Mouse (Mus musculus) gonadal fat pad, adult 2 months (tissue): ENCODE measurements around the gene Rab3d. TPM values are rescaled to one million over a fixed set of nuclear protein-coding genes. Genes with fewer than 3 reads are reported as not detected.

Source experiments
- DNase-seq: peaks from one replicate; pipeline ENCODE4 v3.0.0-alpha.2; 2012; ENCODE audit warnings: low read depth
- polyA plus RNA-seq: library from polyadenylated mRNA; depleted of rRNA; stranded (reverse); fragments of >200 nt; gene quantifications from 2 replicates; pipeline ENCODE4 v1.2.3, GENCODE M21; 2012; rRNA removed

The Rab3d gene
- polyA plus RNA-seq = 99.0 and 149 TPM in 2 replicates

DNA sequence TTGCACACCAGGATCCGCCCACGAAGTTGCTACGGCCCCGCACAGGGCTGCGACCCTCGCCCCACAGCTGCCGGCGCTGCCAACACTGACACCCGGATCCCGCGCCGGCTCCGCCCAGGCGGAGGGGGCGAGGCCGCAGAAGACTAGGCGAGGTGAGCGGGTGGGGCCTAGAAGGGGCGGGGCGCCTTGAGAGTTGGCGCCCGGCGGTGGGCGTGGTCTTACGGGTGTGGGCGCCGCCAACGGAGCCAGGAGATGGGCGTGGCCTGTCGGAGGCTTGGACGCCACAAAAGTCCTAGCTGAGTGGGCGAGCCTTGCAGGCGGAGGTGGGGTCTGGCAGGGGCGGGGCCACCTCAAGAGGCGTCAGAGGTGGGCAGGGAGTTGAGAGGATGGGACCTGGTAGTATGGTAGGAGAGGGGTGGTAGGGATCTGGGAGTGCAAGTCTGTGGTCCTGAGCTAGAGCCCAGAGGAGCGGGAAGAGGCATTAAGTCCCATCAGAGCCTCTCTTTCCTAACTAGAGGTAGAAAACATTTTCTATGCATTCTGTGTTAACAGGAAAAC lies at the start of gene Rab3d:
Rab3d (minus strand) TSS at position 158 of the 558 bp plus-strand sequence.
- DNase-seq = no peak

DNA sequence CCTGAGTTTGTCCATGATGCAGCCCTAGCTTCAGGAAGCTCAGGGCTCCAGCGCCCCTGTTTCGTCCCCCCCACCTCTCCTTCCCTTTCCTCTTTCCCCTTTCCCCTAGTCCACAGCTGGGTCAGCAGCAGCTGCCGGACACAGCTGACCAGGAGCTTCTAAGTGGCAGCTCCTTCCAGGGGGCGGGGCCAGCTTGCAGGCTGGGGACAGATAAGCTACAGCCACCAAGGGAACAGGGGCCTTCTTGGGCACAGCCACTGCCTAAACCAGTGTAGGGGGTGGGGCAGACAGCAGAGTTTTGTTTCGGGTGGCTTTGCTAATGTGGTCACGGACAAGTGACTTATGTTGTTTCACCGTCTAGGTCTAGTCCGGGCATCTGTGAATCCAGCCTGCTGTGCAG lies 45.4 kb upstream of the Rab3d start, which contains the start of gene Epor:
Epor (minus strand) TSS at position 90 of the 400 bp plus-strand sequence.
- no peak for DNase-seq

DNA sequence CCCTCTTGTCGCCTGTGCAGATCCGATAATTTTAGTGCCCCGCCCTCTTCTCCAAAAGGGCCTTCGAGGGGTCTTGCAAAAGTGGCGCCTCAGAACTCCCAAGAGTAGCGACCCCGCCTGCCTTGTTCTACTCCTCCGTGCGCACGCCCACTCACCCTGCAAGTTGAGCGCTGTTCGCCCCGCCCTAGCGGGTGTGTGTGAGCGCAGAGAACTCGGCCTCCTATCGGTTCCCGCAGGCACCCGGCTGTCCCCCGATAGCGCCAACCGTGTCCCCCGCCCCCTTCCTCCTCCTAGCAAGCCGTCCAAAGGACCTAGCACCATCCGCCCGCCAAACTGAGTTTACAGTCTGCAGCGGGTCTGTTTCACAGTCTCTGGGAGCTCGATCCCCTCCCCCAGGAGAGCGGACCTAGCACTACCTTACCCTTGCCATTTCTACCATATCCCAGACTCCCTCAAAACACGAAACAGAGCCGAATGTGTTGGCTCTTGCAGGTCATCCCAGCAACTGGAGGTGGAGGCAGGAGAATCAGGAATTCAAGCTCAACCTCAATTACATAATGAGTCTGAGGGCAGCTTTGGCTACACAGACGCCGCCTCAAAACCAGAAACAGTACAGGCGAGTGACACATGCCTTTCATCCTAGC lies 44.5 kb upstream of the Rab3d start:
- no peak for DNase-seq

DNA sequence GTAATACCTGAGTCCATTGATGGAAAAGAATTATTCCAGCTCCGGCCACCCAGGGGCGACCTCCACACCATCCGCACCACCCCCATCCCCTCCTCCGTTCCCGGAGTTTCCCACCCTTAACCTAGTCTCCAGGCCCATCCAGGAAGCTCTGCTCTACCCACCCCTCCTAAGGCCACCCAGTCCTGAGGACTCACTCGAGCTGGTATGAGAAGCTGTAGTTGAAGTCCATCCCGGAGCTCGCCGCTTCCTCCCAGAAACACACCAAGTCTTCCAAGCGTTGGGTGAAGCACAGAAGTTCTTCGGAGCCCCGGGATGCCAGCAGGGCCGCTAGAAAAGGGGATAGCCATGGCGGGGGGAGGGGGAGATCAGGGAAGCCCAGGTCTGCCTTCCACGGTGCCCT lies 44.0 kb upstream of the Rab3d start:
- DNase-seq = no peak

DNA sequence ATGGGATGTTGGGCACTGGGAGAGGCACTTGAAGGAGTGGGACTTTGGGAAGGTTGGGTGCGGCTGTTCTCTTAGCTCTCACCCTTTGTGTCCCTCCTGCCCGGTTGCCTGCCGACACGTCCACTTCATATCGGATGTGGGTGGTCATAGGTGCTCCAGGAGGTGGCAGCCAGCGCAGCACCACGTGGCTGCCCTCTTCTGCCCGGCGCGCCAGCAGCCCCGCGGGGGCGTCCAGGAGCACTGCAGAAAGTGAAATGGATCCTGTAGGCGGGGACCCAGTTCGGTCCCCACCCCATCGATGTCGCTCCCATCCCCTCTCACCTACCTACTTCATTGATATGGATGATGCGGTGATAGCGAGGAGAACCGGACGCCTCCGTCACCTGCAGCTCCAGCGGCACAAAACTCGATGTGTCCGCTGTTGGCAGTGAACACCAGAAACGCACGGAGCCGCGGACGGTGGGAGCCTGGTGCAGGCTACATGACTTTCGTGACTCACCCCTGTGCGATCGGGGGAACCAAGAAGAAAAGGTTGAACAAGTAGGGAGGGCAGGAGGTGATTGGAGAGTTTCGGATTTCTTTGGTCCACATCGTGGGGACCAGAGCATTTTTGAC lies 43.5 kb upstream of the Rab3d start:
- no peak for DNase-seq

DNA sequence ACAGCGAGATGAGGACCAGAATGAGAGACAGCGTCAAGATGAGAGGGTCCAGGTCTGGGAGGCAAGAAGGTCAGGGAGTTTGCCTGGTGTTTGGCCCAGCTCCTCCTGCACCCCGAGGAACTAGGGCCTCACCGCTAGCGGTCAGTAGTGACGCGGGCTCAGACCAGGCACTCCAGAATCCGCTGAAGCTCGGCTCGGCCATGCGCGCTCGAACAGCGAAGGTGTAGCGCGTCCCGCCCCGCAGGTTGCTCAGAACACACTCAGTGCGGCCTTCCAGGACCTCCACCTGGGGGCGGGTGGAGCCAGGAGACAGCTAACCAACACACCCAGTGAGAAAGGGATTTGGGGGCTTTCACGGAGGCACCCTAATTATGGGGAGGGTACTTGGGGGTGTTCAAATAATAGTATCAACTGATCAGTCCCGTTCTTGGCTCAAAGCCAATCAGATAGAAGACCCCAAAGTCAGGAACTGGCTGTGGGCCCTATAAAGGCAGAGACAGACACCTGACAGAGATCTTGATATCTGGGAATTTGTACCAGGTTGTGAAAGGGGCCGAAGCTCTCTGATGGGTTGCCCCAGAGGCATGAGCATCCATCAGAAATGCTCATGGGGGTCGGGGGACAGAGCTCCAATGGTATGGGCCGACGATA lies 42.7 kb upstream of the Rab3d start:
- DNase-seq = no peak

DNA sequence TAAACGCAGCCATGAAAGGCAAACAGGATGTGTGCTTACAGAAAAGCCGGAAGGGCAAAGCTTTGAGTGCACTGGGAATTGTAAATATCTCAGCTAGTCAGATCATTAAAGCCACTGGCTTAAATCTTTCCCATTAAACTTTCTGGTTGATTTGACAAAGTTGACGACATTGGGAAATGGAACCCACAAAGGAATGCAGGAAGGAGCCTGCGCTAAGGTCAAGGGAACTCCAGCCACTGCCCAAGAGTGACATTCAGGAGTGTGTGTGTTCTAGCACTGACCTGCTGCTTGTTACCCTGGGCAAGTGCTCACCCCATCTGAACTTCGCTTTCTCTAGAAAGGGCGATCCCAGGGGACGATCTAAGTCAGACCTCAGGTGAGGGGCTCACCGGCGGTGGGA lies 42.1 kb upstream of the Rab3d start:
- DNase-seq = no peak

DNA sequence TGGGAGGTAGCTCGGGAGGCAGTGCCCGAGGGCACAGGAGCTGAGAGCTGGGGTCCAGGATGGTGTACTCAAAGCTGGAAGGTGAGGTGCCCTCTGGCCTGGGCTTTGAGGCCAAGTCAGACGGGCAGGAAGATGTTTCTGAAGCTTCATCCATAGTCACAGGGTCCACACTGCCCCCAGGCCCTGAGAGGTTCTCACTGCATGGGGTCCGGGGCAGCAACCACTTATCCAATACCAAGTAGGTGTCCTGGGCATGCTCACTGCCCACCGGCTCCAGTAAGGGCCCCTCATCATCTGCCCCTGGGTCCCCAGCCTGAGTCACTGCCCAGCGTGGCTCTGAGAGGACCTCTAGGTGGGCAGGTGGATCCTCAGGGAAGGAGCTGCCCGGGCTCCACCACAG lies 41.3 kb upstream of the Rab3d start:
- DNase-seq = no peak

DNA sequence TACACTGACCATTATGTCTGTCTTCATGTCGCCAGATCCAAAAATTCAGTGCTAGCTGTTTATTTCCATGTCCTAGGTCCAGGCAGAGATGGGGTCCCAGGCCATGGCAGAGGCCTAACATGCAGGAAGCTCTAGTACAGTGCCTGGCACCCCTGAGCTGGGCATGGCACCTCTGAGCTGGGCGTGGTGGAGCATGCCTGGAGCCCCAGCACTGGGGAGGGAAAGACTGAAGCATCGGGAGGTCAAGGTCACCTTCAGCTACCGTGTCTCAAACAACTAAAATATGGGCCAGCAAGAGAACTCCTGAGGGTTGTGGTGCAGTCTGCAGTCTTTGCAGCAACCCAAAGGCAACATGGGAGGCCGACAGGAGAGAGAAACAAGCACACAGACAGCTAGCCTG lies 40.4 kb upstream of the Rab3d start:
- no peak for DNase-seq

DNA sequence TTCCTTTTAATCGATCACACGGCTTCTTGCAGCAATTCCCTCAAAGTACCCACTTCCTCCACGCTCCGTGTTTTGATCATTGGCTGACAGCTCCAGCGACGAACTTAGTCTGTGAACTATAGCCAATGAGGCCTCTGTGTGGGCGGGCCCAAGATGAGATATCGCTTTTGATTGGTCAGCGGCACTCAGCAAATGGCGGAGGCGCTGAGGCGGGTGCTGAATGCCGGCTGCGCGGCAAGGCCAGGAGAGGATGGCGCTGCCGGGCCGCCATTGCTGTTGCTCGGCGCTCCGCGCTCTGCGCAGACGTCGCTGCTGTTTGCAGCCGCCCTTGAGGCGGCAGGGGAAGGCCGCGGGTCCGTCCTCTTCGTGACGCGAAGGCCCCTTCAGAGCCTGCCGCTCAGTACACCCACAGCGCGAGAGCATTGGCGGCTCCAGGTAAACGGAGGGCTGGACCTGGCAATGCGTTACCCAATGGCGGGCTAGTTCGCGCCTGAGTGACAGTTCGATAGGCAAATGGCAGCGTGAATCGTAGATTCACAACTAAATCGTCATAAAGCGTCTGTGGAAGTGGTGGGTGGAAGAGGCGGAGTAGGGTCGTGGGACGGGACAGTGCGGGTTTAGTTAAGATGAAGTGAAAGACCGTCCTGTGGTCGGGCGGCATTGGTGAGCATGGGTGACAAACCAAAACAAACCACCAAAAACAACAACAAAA lies 37.7 kb upstream of the Rab3d start, which contains the start of gene Swsap1:
Swsap1 (plus strand) TSS at position 186 of the 712 bp plus-strand sequence.
- peak; percentile 88 for DNase-seq

DNA sequence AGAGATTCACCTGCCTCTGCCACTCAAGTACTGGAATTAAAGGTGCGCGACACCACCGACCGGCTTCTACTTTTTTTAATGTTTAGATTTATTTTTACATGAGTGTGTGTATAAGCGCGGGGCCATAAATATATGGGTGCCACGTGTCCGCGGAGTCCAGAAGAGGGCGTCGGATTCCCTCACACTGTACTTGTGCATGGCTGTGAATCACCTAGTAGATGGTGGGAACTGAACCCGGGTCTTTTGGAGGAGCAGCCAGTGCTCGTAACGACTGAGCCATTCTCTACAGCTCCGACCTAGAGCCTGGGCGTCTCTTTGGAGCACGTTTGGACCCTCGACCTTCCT lies 37.2 kb upstream of the Rab3d start:
- no peak for DNase-seq

DNA sequence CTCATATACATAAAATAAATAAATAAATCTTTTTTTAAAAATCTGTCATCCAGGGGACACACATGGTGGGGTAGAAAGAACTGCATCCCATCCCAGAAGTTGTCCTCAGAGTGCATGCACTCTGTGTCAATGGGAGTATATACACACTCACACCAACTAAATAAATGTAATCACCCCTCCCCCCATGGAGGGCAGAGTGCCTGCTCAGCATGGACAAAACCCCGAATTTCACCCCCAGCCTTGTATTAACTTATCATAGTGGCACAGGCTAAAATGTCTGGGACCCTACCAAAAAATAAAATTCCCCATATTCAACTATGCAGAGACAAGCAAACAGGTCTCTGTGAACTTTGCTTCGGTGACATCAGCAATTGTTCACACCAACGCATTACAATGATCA lies 36.6 kb upstream of the Rab3d start:
- DNase-seq = no peak

DNA sequence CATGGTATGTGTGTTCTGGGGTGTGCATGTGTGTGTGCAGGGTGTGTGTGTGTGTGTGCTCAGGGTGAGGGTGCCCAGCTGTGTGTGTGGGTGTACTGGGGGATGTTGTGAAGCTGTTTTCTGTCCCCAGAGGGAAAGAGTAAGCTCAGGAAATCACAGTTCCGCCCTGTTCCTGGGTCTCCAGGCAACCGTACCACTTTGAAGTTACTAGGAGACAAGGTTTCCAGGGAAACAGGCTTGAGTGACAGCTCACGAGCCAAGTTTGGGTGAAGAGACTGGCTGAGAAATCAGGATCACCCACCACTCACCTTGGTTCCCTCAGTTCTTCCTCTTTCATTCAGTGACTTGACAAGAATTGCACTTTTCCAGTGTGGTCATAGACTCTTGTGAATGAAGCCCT lies 35.6 kb upstream of the Rab3d start:
- DNase-seq = no peak

DNA sequence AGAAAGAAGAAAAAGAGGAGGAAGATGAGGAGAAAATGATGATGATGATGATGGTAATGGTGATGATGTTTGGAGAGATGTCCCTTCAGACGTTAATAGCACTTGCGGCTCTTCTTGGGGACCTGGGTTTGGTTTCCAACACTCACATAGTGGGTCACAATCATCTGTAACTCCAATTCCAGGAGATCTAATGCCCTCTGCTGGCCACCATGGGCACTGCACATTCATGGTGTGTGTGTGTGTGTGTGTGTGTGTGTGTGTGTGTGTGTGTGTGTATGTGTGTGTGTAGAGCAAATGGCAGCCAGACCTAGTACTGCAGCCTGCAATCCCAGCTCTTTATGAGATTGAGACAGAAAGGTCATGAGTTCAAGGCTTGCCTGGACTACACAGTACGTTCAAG lies 34.0 kb upstream of the Rab3d start:
- no peak for DNase-seq

DNA sequence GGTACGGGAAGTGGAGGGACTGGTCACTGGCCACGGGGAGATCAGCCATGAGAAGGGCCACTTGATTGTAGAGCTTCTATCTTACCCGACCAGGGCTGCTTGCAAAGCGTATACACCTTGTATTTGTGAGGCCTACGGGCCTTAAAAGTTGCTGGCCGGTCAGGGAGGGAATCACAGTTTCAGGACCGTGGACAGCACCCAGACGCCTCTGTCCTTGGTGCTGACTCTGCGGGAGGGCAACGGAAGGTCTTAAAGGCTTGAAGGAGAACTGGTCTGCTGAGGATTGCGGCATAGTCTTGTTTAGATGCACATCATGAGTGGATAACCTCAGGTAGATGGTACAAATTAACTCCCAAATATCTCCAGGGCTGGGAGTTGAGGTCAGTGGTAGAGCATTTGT lies 32.3 kb upstream of the Rab3d start:
- no peak for DNase-seq

DNA sequence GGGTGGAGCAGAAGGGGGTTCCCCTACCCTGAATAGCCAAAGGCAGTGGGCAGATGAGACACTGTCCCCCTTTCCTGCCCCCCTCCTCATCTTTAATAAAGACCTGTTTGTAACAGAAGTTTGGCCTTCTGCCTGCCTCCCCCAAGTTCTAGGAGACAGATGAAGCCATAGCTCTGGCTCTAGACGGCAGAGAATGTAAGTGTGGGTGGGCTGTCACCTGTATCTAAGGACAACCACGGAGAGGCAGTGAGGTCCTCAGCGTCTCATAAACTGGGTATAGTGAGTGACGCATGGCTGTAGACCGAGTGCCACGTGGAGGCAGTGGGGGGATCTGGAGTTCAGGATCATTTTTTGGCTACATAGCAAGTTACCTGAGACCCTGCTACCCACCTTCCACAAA lies 30.8 kb upstream of the Rab3d start:
- no peak for DNase-seq

DNA sequence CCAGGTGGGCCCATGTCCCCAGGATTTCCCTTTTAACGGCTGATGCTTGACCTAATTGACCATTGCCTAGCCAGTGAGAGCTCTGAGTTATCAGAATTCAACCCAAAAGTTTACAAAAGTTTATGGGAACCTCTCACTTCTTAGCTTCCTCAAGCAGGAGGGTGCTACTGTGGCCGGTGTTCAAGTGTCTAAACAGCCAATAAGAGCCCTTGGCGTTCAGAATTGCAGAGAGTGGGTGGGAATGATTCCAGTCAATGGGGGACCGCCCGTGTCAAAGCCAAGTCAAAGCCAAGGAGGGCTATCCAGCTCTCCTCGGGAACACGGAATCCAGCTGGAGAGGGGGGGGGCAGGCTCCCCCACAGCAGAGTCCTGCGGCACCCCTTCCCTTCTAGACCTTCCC lies 30.2 kb upstream of the Rab3d start:
- DNase-seq = no peak

DNA sequence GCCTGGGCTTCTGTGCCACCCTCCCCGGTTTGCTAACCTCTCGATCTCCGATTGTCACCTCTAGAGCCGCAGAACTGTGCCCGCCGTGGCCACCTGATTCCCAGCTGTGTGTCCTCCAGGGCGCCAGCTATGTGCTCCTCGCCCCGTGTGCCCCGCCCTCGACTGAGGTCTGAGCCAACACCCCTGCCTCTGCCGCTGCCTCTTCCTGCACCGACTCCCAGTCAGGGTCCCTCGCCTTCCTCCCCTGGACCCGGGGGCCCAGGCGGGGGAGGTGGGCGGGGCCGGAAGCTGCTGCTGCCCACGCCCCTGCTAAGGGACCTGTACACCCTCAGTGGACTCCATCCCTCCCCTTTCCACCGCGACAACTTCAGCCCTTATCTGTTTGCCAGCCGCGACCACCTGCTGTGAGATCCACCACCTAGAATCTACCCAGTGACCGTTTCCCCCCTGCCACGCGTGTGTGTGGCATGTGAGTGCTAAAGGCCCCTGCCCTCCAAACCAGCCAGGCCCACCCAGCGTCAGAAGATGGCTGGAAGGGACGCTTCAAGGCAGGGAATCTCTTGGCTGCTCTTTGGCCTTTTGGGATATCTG lies 29.6 kb upstream of the Rab3d start:
- no peak for DNase-seq

DNA sequence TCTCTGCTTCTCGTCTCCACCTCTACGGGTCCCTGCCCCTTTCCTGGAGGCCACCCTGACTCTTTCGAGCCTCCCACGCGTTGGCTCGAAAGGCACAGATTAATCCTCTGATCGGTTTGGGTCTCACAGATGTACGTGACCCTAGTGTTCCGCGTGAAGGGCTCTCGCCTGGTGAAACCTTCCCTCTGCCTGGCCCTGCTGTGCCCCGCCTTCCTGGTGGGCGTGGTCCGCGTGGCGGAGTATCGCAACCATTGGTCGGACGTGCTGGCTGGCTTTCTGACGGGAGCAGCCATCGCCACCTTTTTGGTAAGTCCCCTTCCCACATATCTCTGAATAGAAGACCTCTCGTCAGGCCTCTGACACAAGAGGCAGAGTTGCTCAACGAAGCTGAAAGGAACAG lies 26.3 kb upstream of the Rab3d start:
- no peak for DNase-seq

DNA sequence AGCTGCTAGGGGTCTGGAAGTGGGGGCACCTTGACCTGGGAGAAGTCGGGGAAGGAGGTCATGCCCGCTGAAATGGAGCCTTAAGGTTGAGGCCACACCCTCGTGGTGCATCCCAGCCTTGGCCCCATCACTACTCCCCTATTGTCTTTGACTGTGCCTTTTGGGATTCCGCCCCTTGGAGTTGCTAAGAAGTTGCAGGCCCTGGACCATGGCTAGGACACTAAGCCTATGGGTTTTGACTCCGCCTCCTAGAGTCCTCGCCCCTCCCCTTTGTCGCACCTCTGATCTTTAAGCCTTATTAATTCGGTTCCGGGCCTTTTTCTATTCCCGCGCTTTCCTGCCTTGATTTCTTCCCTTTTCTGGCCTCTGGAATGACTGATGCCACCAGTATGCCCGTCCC lies 25.6 kb upstream of the Rab3d start:
- DNase-seq = no peak

DNA sequence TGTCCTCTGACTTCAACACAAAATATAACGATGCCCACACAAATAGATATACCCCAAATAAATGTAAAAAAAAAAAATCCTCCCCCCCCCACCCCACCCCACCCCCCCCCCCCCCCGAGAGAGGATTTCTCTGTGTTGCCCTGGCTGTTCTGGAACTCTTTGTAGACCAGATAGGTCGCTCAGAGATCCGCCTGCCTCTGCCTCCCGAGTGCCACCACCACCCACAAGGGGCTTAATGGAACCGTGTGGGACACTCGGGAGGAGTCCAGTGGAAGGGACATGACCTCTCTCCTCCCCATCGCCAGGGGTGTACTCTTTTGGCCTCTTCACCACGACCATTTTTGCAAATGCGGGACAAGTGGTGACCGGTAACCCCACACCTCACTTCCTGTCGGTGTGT lies 25.1 kb upstream of the Rab3d start:
- no peak for DNase-seq

DNA sequence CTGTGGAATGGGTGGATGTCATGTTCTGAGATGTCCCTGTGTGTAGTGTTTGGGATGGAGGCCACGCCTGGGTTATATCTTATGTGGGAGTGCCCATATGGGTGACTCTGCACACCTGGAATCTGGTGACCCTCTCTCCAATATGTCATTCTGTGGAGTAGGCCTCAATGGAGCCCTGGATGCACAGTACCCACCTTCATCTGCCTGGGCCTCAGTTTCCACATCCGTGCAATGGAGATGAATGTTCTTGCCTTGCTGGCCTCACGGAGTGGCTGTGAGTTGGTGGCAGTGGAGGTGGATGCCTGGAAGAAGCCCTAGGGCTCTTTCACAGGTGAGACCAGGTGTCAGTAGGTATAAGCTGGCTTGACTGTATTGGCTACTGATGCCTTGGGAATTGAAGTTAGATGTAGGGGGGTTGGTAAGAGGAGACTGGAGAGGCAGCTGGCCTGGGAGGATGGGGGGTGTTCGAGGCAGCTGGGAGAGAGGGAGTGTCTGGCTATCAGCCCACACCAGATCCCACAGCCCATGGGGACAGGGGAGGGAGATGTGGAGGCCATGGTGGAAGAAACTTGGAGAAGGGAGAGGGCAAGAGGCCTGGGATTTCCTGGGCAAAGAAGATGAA lies 20.4 kb upstream of the Rab3d start:
- no peak for DNase-seq
